Mouse (Mus musculus) stomach, postnatal 0 days (tissue): ENCODE data around the gene Eif4e1b.

Experiments used
- CTCF ChIP-seq: IDR thresholded peaks from 2 replicates; pipeline ENCODE4 v1.5.1; 2016; ENCODE audit warnings: antibody characterized with exemption, low read depth, mild to moderate bottlenecking, moderate library complexity
- EP300 ChIP-seq: optimal IDR thresholded peaks from 2 replicates; pipeline ENCODE3; 2016; ENCODE audit warnings: antibody characterized with exemption

- TF ChIP-seq CTCF (no peak), EP300 (no peak)
Measured at GRCm38 (mm10) chr13:54756156-54756712, 27.6 kb upstream of the Eif4e1b start.
